Mouse (Mus musculus) testis, adult 2 months (tissue): ENCODE results near the gene Meis1.

Experiments
- CTCF ChIP-seq: fragments of 200-500 bp; IDR thresholded peaks from 2 replicates; pipeline ENCODE4 v1.5.1; 2012; ENCODE audit warnings: low read depth, mild to moderate bottlenecking, inconsistent platforms, low read length, moderate library complexity; ENCODE audit not compliant: control insufficient read depth, insufficient read depth, insufficient replicate concordance
- POLR2A ChIP-seq: fragments of 200-500 bp; IDR thresholded peaks from 2 replicates; pipeline ENCODE4 v1.6.1; 2012; ENCODE audit warnings: low read depth, mild to moderate bottlenecking, inconsistent platforms, low read length, moderate library complexity; ENCODE audit not compliant: control insufficient read depth

- no peak for TF ChIP-seq CTCF
- TF ChIP-seq POLR2A, result no peak
Measured at GRCm38 (mm10) chr11:18878016-18878415, 140.8 kb downstream of the Meis1 start.
